ENCODE assay signal across 10 mouse cellular contexts in genomic region chr2:167419204-167419603, GRCm38 (mm10). TPM values are rescaled to one million over a fixed set of nuclear protein-coding genes. Genes with fewer than 3 reads are reported as not detected.
DNase-seq lines count a peak whose midpoint lies in the region; ATAC-seq and TF ChIP-seq lines count a peak whose summit lies in the region.
"Had no signal": no experiment of that assay in that cellular context is flagged by ENCODE, and none has a peak within 500 bp of the region (broad histone marks: within the 10 kb centered on the region; RNA-seq: fewer than 3 reads in every experiment).

No protein-coding gene starts in this region.

- dilution Hi-C loops in CH12.LX (cut with MboI; ENCODE audit: extremely low pct_ligation_motif_present, extremely low pct_unique_long_range_greater_than_20kb, low sequenced_read_pairs), result no loop called here

- DNase-seq in hindbrain, embryonic 11.5 days (ENCODE audit: low spot score), result peak; percentile 84
- peak; percentile 88 for DNase-seq in CH12.LX (ENCODE audit: extremely low read depth)
- peak; percentile 87 for DNase-seq in c-Kit-positive CD71-positive TER-119-negative erythroid progenitor cells, embryonic 14.5 days (ENCODE audit: low read depth)
- DNase-seq in gastrocnemius, adult 18-20 months (ENCODE audit: low spot score), result peak; percentile 73
- peak; percentile 56 to 67 for DNase-seq in layer of hippocampus, postnatal 10 days (ENCODE audit: low spot score in 2 of 2)
- peak; percentile 76 to 85 for DNase-seq in spleen, postnatal 36 days (ENCODE audit: low spot score in 2 of 2)

- H3K9me3 ChIP-seq in hindbrain, embryonic 11.5 days (ENCODE audit: control insufficient read depth, low read length), result no peaks in the 10 kb centered on the region
- no peaks in the 10 kb centered on the region for H3K9me3 ChIP-seq in hindbrain, embryonic 12.5 days (replicated peaks)
- peaks cover 4% of the 10 kb centered on the region for H3K9me3 ChIP-seq in CH12.LX (replicated peaks; ENCODE audit: low read length)

- TF ChIP-seq CTCF in CH12.LX (conservative IDR thresholded peaks at IDR 0.05 in 1 of 2, IDR thresholded peaks at IDR 0.05 in 1 of 2; ENCODE audit: low read depth in 2 of 2, low read length in 2 of 2), result peak; percentile 85 to 100

- H3K4me1 ChIP-seq in hindbrain, embryonic 11.5 days (replicated peaks; ENCODE audit: control insufficient read depth, insufficient read depth, low read length), result peaks cover 8% of the 10 kb centered on the region
- peaks cover 19% of the 10 kb centered on the region for H3K4me1 ChIP-seq in hindbrain, embryonic 12.5 days
- peaks cover 2 to 40% of the 10 kb centered on the region in 2 experiments; a peak in 3 of 4 replicates for H3K4me1 ChIP-seq in CH12.LX (ENCODE audit: control insufficient read depth in 1 of 2, insufficient read depth in 2 of 2)

- H3K9ac ChIP-seq in hindbrain, embryonic 11.5 days (ENCODE audit: low read depth, low read length), result no peak overlapping the region
- no peak overlapping the region for H3K9ac ChIP-seq in hindbrain, embryonic 12.5 days
- H3K9ac ChIP-seq in CH12.LX (ENCODE audit: insufficient read depth, low read depth), result no peak overlapping the region
- H3K9ac ChIP-seq: embryonic facial prominence, embryonic 12.5 days had no signal

- 35% methylated on average over 1 of the region's 1 CpGs for WGBS in hindbrain, embryonic 11.5 days
- WGBS in hindbrain, embryonic 12.5 days, result 26% methylated on average over 1 of the region's 1 CpGs

- no peaks in the 10 kb centered on the region for H3K36me3 ChIP-seq in hindbrain, embryonic 11.5 days (ENCODE audit: control insufficient read depth, insufficient read depth, low read length)
- peaks cover 7% of the 10 kb centered on the region for H3K36me3 ChIP-seq in hindbrain, embryonic 12.5 days
- peaks cover 5 to 14% of the 10 kb centered on the region in 2 experiments for H3K36me3 ChIP-seq in CH12.LX (replicated peaks in 1 of 2; ENCODE audit: control insufficient read depth in 1 of 2, insufficient read depth in 1 of 2, low read length in 1 of 2)

- TF ChIP-seq EP300 in CH12.LX (IDR thresholded peaks at IDR 0.05; ENCODE audit: low read length), result no peak

- TF ChIP-seq RAD21 in CH12.LX (IDR thresholded peaks at IDR 0.05; ENCODE audit: low read depth, low read length), result peak; percentile 64

- in situ Hi-C loops in CH12.LX (cut with MboI; ENCODE audit: low pct_ligation_motif_present, low pct_unique_long_range_greater_than_20kb, low sequenced_read_pairs), result loop anchor here (25.0 kb wide), 1 partner anchor 132 kb away; no protein-coding TSS in a partner anchor

- ATAC-seq in hindbrain, embryonic 11.5 days (ENCODE audit: low FRiP score), result no peak
- no peak for ATAC-seq in hindbrain, embryonic 12.5 days (ENCODE audit: low FRiP score)
- peak; percentile 60 for ATAC-seq in megakaryocyte progenitor cell, adult 5-6 weeks (replicated peaks; ENCODE audit: poor library complexity)

- H3K4me3 ChIP-seq in hindbrain, embryonic 11.5 days (ENCODE audit: low read depth, low read length), result no peak overlapping the region
- no peak overlapping the region for H3K4me3 ChIP-seq in hindbrain, embryonic 12.5 days
- no peak overlapping the region for H3K4me3 ChIP-seq in CH12.LX (replicated peaks in 1 of 3; ENCODE audit: low read depth in 2 of 3, low read length in 2 of 3, poor library complexity in 1 of 3)
- H3K4me3 ChIP-seq: embryonic facial prominence, embryonic 12.5 days; megakaryocyte, embryonic 14.5 days had no signal

- no peak overlapping the region for H3K4me2 ChIP-seq in hindbrain, embryonic 11.5 days (replicated peaks; ENCODE audit: low read depth, low read length)
- no peak overlapping the region for H3K4me2 ChIP-seq in hindbrain, embryonic 12.5 days (replicated peaks)
- H3K4me2 ChIP-seq in CH12.LX (ENCODE audit: insufficient read depth, low read depth, poor library complexity, severe bottlenecking), result no peak overlapping the region
- H3K4me2 ChIP-seq: embryonic facial prominence, embryonic 12.5 days had no signal

- H3K27ac ChIP-seq in hindbrain, embryonic 11.5 days (ENCODE audit: low read depth, low read length), result no peak overlapping the region
- H3K27ac ChIP-seq in hindbrain, embryonic 12.5 days, result no peak overlapping the region
- no peak overlapping the region for H3K27ac ChIP-seq in CH12.LX (ENCODE audit: insufficient read depth, low read depth)
- H3K27ac ChIP-seq: embryonic facial prominence, embryonic 12.5 days had no signal

- H3K79me2 ChIP-seq in CH12.LX (replicated peaks; ENCODE audit: control insufficient read depth, extremely low read depth, insufficient read depth, poor library complexity, severe bottlenecking), result peaks cover 30% of the 10 kb centered on the region

- no peaks in the 10 kb centered on the region for H3K27me3 ChIP-seq in hindbrain, embryonic 11.5 days (ENCODE audit: control insufficient read depth, insufficient read depth, low read length)
- H3K27me3 ChIP-seq in hindbrain, embryonic 12.5 days, result no peaks in the 10 kb centered on the region
- H3K27me3 ChIP-seq in CH12.LX (replicated peaks), result no peaks in the 10 kb centered on the region
- H3K27me3 ChIP-seq: embryonic facial prominence, embryonic 12.5 days had no signal

- TF ChIP-seq POLR2A in CH12.LX (IDR thresholded peaks at IDR 0.05; ENCODE audit: low read depth, low read length), result no peak

TF ChIP-seq in CH12.LX, 34 proteins besides CTCF, POLR2A, EP300 and RAD21:
- TF ChIP-seq SIN3A (IDR thresholded peaks at IDR 0.05; ENCODE audit: low read length), result no peak
- TF ChIP-seq ZC3H11A (IDR thresholded peaks at IDR 0.05; ENCODE audit: low read depth, low read length), result peak; percentile 11; the same call in 1 of the 2 replicates
- no peak for TF ChIP-seq ZMIZ1 (IDR thresholded peaks at IDR 0.05; ENCODE audit: low read depth, low read length)
- TF ChIP-seq SMC3 (IDR thresholded peaks at IDR 0.05; ENCODE audit: low read depth, low read length), result peak; percentile 80
- TF ChIP-seq RCOR1 (conservative IDR thresholded peaks at IDR 0.05; ENCODE audit: low read depth, low read length), result no peak
- no peak for TF ChIP-seq ETS1 (conservative IDR thresholded peaks at IDR 0.05; ENCODE audit: low read depth, low read length)
- no peak; the same call in 1 of the 2 replicates for TF ChIP-seq JUND (conservative IDR thresholded peaks at IDR 0.05; ENCODE audit: low read depth, low read length)
- TF ChIP-seq BHLHE40 (IDR thresholded peaks at IDR 0.05; ENCODE audit: low read depth, low read length), result no peak
- TF ChIP-seq MAFK (IDR thresholded peaks at IDR 0.05; ENCODE audit: insufficient replicate concordance, low read length), result no peak
- TF ChIP-seq E2F4 (IDR thresholded peaks at IDR 0.05; ENCODE audit: insufficient replicate concordance, low read depth, low read length), result no peak
- no peak for TF ChIP-seq NRF1 (IDR thresholded peaks at IDR 0.05; ENCODE audit: low read depth, low read length)
- no peak for TF ChIP-seq CHD1 (IDR thresholded peaks at IDR 0.05; ENCODE audit: low read depth, low read length)
- no peak for TF ChIP-seq ZKSCAN1 (IDR thresholded peaks at IDR 0.05; ENCODE audit: borderline replicate concordance, low read depth, low read length)
- no peak for TF ChIP-seq IRF4 (IDR thresholded peaks at IDR 0.05; ENCODE audit: low read depth, low read length)
- TF ChIP-seq GABPA (IDR thresholded peaks at IDR 0.05; ENCODE audit: insufficient replicate concordance, low read depth, low read length), result no peak
- 0 out of 2 replicates have a peak, but pooled peaks have one; percentile 22 for TF ChIP-seq POLR2AphosphoS2 (IDR thresholded peaks at IDR 0.05; ENCODE audit: low read depth, low read length)
- no peak for TF ChIP-seq JUN (IDR thresholded peaks at IDR 0.05; ENCODE audit: insufficient read depth, low read depth, low read length)
- TF ChIP-seq NELFE (IDR thresholded peaks at IDR 0.05; ENCODE audit: low read depth, low read length), result peak; percentile 63; the same call in 1 of the 2 replicates
- TF ChIP-seq PAX5 (IDR thresholded peaks at IDR 0.05; ENCODE audit: low read length), result no peak
- TF ChIP-seq ZNF384 (IDR thresholded peaks at IDR 0.05; ENCODE audit: low read depth, low read length), result no peak
- TF ChIP-seq USF1 (IDR thresholded peaks at IDR 0.05; ENCODE audit: low read depth, low read length), result no peak
- TF ChIP-seq MYC (IDR thresholded peaks at IDR 0.05; ENCODE audit: low read depth, low read length), result peak; percentile 69; the same call in 1 of the 2 replicates
- no peak for TF ChIP-seq USF2 (conservative IDR thresholded peaks at IDR 0.05; ENCODE audit: low read depth, low read length)
- no peak for TF ChIP-seq TBP (conservative IDR thresholded peaks at IDR 0.05; ENCODE audit: low read depth, low read length)
- TF ChIP-seq ELF1 (IDR thresholded peaks at IDR 0.05; ENCODE audit: low read depth, low read length), result no peak
- no peak for TF ChIP-seq UBTF (IDR thresholded peaks at IDR 0.05; ENCODE audit: low read depth, low read length)
- TF ChIP-seq HCFC1 (IDR thresholded peaks at IDR 0.05; ENCODE audit: low read depth, low read length), result no peak
- TF ChIP-seq KAT2A (IDR thresholded peaks at IDR 0.05; ENCODE audit: insufficient replicate concordance, low read length), result no peak
- TF ChIP-seq MAZ (IDR thresholded peaks at IDR 0.05; ENCODE audit: low read depth, low read length), result no peak
- TF ChIP-seq MXI1 (IDR thresholded peaks at IDR 0.05; ENCODE audit: low read depth, low read length), result no peak
- TF ChIP-seq MEF2A (IDR thresholded peaks at IDR 0.05; ENCODE audit: borderline replicate concordance, low read depth, low read length), result no peak
- TF ChIP-seq CHD2 (IDR thresholded peaks at IDR 0.05; ENCODE audit: low read length), result no peak
- peak; percentile 44; the same call in 1 of the 2 replicates for TF ChIP-seq TCF12 (IDR thresholded peaks at IDR 0.05; ENCODE audit: low read depth, low read length)
- peak; percentile 39; the same call in 1 of the 2 replicates for TF ChIP-seq MAX (IDR thresholded peaks at IDR 0.05; ENCODE audit: low read length)

RNA-seq across cellular contexts. Expression of gene Slc9a8, which starts 2.3 kb away (rescaled TPM):
- 15.7 and 21.8 TPM in 2 replicates for polyA plus RNA-seq in hindbrain, embryonic 11.5 days (2014; fragmentation: Nextera tagmentation; extraction: Ambion mirVana)
- polyA plus RNA-seq in hindbrain, embryonic 12.5 days (2016; fragmentation: Nextera tagmentation; extraction: Ambion mirVana), result 24.2 and 24.3 TPM in 2 replicates
- total RNA-seq in CH12.LX (2012; rRNA removed) (21.2 and 26.0 TPM in 2 replicates), CH12.LX (2014; rRNA removed) (12.9 and 14.5 TPM in 2 replicates)
- 20.6 and 25.0 TPM in 2 replicates for polyA plus RNA-seq in CH12.LX (2012; ENCODE audit: insufficient read length, low read depth)
- total RNA-seq in gastrocnemius, adult 18-20 months (2021), result 10 to 100 TPM; 24.5 to 26.0 TPM
- total RNA-seq in layer of hippocampus, postnatal 10 days (2021), result 10 to 100 TPM; 33.6 to 35.0 TPM
- total RNA-seq in megakaryocyte progenitor cell, adult 5-6 weeks (2015), result 25.5 and 37.4 TPM in 2 replicates
- 17.9 and 25.3 TPM in 2 replicates for total RNA-seq in megakaryocyte progenitor cell, adult 5-6 weeks (2017)
